Mouse (Mus musculus): ENCODE data around the gene Rab5b. TPM values are rescaled to one million over a fixed set of nuclear protein-coding genes. Genes with fewer than 3 reads are reported as not detected.
"Not testable (repeated sequence)": the region's sequence is repeated elsewhere in the genome, so short reads cannot be mapped to it uniquely, and the experiment has no call there.

Rab5b gene
- polyA plus RNA-seq, 1 experiment from 2014 or later = 82.9 TPM

DNA sequence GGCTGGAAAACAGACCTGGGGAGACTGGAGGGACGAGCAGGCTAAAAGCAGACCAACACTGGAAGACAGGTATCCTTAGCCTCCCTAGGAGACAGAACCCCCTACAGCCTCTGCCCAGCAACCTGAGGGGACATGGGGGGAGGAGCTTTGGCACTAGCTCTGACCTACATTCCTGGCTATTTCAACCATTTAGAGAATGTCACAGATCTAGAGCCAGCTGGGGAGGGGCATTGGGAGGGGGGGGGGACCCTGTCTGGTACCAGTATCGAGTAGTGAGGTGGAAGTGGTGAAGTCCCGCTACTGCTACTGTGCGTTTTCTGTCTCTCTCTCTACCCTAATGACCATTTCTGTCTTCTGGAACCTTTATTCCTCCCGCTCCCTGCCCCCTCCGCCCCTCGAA is 54.2 kb downstream of the Rab5b start:
- no peak for DNase-seq (ENCODE audit: low spot score)
- H3K4me3 ChIP-seq (ENCODE audit: low read depth, low read length) = no peak overlapping the region
- no peak overlapping the region for H3K9ac ChIP-seq (ENCODE audit: low read length)
- H3K27me3 ChIP-seq (ENCODE audit: control insufficient read depth, insufficient read depth, low read length) = no peaks in the 10 kb centered on the region
- no peaks in the 10 kb centered on the region for H3K9me3 ChIP-seq (ENCODE audit: control insufficient read depth, low read length)
- 80% methylated on average over 7 of the region's 7 CpGs for WGBS
- peaks cover 13% of the 10 kb centered on the region; the same call in 1 of the 2 replicates for H3K4me1 ChIP-seq (ENCODE audit: control insufficient read depth, insufficient read depth, low read length)
- no peak overlapping the region for H3K4me2 ChIP-seq (ENCODE audit: low read depth)
- no peaks in the 10 kb centered on the region; the same call in 1 of the 2 replicates for H3K36me3 ChIP-seq (ENCODE audit: control insufficient read depth, insufficient read depth, low read length)
- no peak for ATAC-seq (ENCODE audit: insufficient read depth, low FRiP score, low TSS enrichment)
- no peak overlapping the region for H3K27ac ChIP-seq (ENCODE audit: low read depth, low read length)

DNA sequence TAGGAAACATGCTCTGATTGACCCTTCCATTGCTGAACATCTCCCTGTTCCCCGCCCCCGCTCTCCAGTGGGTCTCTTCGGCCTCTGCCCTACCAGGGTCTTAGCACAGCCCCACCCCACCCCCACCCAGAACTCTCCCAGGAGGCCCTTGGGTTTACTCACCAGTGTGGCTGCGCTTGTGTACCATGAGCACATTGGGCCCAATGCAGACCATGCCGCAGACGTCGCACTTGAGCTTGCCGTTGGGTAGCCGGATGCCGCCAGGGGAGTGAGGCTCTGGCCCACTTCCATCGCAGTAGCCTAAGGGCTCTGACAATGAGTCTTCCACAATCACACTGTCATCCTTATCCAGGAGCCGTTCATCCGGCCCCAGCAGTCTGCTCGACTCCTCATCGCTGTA is 55.2 kb downstream of the Rab5b start:
- H3K9me3 ChIP-seq (ENCODE audit: control insufficient read depth, low read length) = no peaks in the 10 kb centered on the region
- H3K4me2 ChIP-seq (ENCODE audit: low read depth) = no peak overlapping the region
- no peak for DNase-seq (ENCODE audit: low spot score)
- no peak for ATAC-seq (ENCODE audit: insufficient read depth, low FRiP score, low TSS enrichment)
- no peak overlapping the region for H3K27ac ChIP-seq (ENCODE audit: low read depth, low read length)
- H3K4me1 ChIP-seq (ENCODE audit: control insufficient read depth, insufficient read depth, low read length) = peaks cover 10% of the 10 kb centered on the region; the same call in 1 of the 2 replicates
- peaks cover 3% of the 10 kb centered on the region; the same call in 1 of the 2 replicates for H3K36me3 ChIP-seq (ENCODE audit: control insufficient read depth, insufficient read depth, low read length)
- H3K27me3 ChIP-seq (ENCODE audit: control insufficient read depth, insufficient read depth, low read length) = no peaks in the 10 kb centered on the region
- H3K9ac ChIP-seq (ENCODE audit: low read length) = no peak overlapping the region
- no peak overlapping the region for H3K4me3 ChIP-seq (ENCODE audit: low read depth, low read length)
- WGBS = 93% methylated on average over 15 of the region's 15 CpGs

DNA sequence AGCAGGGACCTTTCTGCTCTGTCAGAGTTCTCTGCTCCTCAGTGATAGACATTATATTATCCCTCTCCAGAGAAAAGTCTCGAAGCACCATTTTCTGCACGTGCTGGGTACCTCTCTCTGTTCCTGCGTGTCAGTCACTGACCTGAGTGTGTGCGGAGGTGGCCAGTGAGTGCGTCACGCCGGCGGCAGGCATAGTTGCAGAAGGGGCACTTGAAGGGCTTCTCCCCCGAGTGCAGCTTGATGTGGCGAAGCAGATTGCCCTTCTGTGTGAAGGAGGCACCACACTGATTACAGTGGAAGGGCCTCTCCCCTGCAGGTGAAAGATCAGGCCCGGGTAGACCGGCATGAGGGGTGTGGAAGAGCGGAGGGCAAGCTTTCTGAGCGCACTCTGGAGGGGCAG is 56.1 kb downstream of the Rab5b start:
- H3K4me1 ChIP-seq (ENCODE audit: control insufficient read depth, insufficient read depth, low read length) = peaks cover 10% of the 10 kb centered on the region; the same call in 1 of the 2 replicates
- DNase-seq (ENCODE audit: low spot score) (no peak), ATAC-seq (ENCODE audit: insufficient read depth, low FRiP score, low TSS enrichment) (no peak)
- H3K9me3 ChIP-seq (ENCODE audit: control insufficient read depth, low read length) = no peaks in the 10 kb centered on the region
- no peak overlapping the region for H3K9ac ChIP-seq (ENCODE audit: low read length)
- no peak overlapping the region for H3K4me2 ChIP-seq (ENCODE audit: low read depth)
- no peak overlapping the region for H3K4me3 ChIP-seq (ENCODE audit: low read depth, low read length)
- 87% methylated on average over 14 of the region's 14 CpGs for WGBS
- H3K36me3 ChIP-seq (ENCODE audit: control insufficient read depth, insufficient read depth, low read length) = peaks cover 3% of the 10 kb centered on the region; the same call in 1 of the 2 replicates
- H3K27ac ChIP-seq (ENCODE audit: low read depth, low read length) = no peak overlapping the region
- no peaks in the 10 kb centered on the region for H3K27me3 ChIP-seq (ENCODE audit: control insufficient read depth, insufficient read depth, low read length)

DNA sequence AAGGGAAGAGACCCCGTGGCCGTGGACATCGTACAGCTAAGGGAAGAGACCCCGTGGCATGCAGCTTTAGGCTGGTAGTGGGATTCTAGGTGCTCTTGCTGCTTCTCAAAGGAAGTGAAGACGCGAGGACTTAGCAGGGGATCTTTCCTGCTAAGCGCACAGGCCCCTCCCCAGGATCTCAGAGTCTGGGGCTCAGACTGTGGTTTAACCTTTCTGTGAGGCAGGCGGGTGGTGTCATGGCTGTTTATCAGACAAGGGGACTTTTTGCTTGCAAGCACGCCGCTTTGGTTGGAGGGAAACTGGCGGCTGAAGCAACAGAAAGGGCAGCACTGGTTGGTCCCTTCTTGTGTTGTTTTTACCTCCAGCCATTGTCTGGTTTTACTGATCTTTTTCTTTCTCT is 59.1 kb downstream of the Rab5b start:
- H3K4me2 ChIP-seq (ENCODE audit: low read depth) = peak overlapping the region; percentile 27
- ATAC-seq (ENCODE audit: insufficient read depth, low FRiP score, low TSS enrichment) = no peak
- DNase-seq (ENCODE audit: low spot score) = peak; percentile 50
- no peaks in the 10 kb centered on the region for H3K27me3 ChIP-seq (ENCODE audit: control insufficient read depth, insufficient read depth, low read length)
- H3K4me3 ChIP-seq (ENCODE audit: low read depth, low read length) = peak overlapping the region; percentile 6; the same call in 1 of the 2 replicates
- H3K27ac ChIP-seq (ENCODE audit: low read depth, low read length) = no peak overlapping the region
- no peaks in the 10 kb centered on the region for H3K9me3 ChIP-seq (ENCODE audit: control insufficient read depth, low read length)
- H3K9ac ChIP-seq (ENCODE audit: low read length) = peak overlapping the region; percentile 37
- peaks cover 3% of the 10 kb centered on the region; the same call in 1 of the 2 replicates for H3K36me3 ChIP-seq (ENCODE audit: control insufficient read depth, insufficient read depth, low read length)
- H3K4me1 ChIP-seq (ENCODE audit: control insufficient read depth, insufficient read depth, low read length) = peaks cover 7% of the 10 kb centered on the region; the same call in 1 of the 2 replicates
- 8% methylated on average over 11 of the region's 11 CpGs for WGBS

DNA sequence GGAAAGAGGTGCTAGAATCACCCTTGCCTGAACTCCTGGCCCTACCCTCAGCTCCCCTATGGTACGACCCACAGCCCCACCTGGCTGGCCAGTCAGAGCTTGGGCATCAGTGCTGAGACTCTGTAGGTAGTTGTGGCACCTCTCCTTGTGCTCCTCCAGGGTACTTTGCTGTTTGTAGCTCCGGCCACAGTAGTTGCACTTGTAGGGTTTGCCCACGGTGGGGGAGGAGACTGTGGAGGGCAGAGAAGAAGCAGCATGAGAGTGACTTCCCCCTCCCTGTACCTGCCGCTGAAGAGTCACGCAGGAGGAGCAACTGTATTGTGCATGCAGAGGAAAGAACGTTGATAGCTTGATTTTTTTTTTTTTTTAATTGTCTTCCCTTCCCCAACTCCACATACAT is 59.5 kb downstream of the Rab5b start:
- Histone ChIP-seq H3K4me2 (ENCODE audit: low read depth) (no peak overlapping the region), H3K36me3 (ENCODE audit: control insufficient read depth, insufficient read depth, low read length) (peaks cover 3% of the 10 kb centered on the region; the same call in 1 of the 2 replicates), H3K9ac (ENCODE audit: low read length) (peak overlapping the region; percentile 37), H3K9me3 (ENCODE audit: control insufficient read depth, low read length) (no peaks in the 10 kb centered on the region), H3K27ac (ENCODE audit: low read depth, low read length) (no peak overlapping the region), H3K27me3 (ENCODE audit: control insufficient read depth, insufficient read depth, low read length) (no peaks in the 10 kb centered on the region), H3K4me1 (ENCODE audit: control insufficient read depth, insufficient read depth, low read length) (peaks cover 7% of the 10 kb centered on the region; the same call in 1 of the 2 replicates), H3K4me3 (ENCODE audit: low read depth, low read length) (no peak overlapping the region; the same call in 1 of the 2 replicates)
- ATAC-seq (ENCODE audit: insufficient read depth, low FRiP score, low TSS enrichment) (no peak), DNase-seq (ENCODE audit: low spot score) (no peak)
- WGBS = 48% methylated on average over 6 of the region's 6 CpGs

DNA sequence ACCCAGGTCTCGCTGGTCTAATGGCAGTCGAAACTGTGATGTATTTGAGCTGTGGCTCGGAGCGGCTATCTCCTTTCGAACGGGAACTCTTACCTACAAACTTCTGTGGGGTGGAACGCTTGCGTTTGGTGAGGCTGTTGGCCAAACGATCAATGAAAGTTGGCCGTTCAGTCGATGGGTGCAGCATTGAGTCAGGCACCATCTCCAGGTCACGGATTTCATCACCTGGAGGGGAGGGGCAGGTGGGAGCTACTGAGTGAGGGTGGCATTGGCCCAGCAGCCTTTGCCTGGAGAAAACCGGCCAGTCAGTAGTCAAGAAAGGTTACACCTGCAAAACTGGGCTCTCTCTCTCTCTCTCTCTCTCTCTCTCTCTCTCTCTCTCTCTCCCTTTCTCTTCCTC is 60.4 kb downstream of the Rab5b start:
- no peak overlapping the region for H3K27ac ChIP-seq (ENCODE audit: low read depth, low read length)
- no peaks in the 10 kb centered on the region for H3K9me3 ChIP-seq (ENCODE audit: control insufficient read depth, low read length)
- H3K9ac ChIP-seq (ENCODE audit: low read length) = no peak overlapping the region
- 94% methylated on average over 13 of the region's 13 CpGs for WGBS
- peaks cover 7% of the 10 kb centered on the region; the same call in 1 of the 2 replicates for H3K4me1 ChIP-seq (ENCODE audit: control insufficient read depth, insufficient read depth, low read length)
- no peak overlapping the region for H3K4me3 ChIP-seq (ENCODE audit: low read depth, low read length)
- H3K27me3 ChIP-seq (ENCODE audit: control insufficient read depth, insufficient read depth, low read length) = no peaks in the 10 kb centered on the region
- DNase-seq (ENCODE audit: low spot score) = no peak
- ATAC-seq (ENCODE audit: insufficient read depth, low FRiP score, low TSS enrichment) = no peak
- peaks cover 3% of the 10 kb centered on the region; the same call in 1 of the 2 replicates for H3K36me3 ChIP-seq (ENCODE audit: control insufficient read depth, insufficient read depth, low read length)
- no peak overlapping the region for H3K4me2 ChIP-seq (ENCODE audit: low read depth)

DNA sequence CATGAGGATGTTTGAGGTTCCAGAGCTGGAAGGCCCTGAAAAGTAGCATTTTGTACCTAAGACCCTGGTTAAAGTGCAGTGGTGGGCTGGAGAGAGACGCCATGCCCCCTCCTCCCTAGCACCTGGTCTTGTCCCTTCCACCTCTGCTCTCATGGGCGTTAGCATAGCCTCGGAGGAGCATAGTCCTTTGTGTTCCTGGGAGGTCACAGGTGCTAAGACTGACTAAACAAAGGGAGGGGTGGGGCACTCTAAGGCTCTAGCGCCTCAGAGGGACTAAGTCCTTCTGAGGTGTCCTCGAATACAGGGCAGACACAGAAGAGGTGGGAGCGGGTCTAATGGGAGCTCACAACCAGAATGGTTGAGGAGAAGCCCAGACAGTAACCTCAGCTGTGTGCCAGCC is 64.5 kb downstream of the Rab5b start:
- 23% methylated on average over 6 of the region's 6 CpGs for WGBS
- Histone ChIP-seq H3K4me1 (ENCODE audit: control insufficient read depth, insufficient read depth, low read length) (no peaks in the 10 kb centered on the region; the same call in 1 of the 2 replicates), H3K27me3 (ENCODE audit: control insufficient read depth, insufficient read depth, low read length) (no peaks in the 10 kb centered on the region), H3K27ac (ENCODE audit: low read depth, low read length) (no peak overlapping the region), H3K4me3 (ENCODE audit: low read depth, low read length) (no peak overlapping the region), H3K36me3 (ENCODE audit: control insufficient read depth, insufficient read depth, low read length) (peaks cover 3% of the 10 kb centered on the region; the same call in 1 of the 2 replicates), H3K9ac (ENCODE audit: low read length) (no peak overlapping the region), H3K9me3 (ENCODE audit: control insufficient read depth, low read length) (no peaks in the 10 kb centered on the region), H3K4me2 (ENCODE audit: low read depth) (no peak overlapping the region)
- ATAC-seq (ENCODE audit: insufficient read depth, low FRiP score, low TSS enrichment) (no peak), DNase-seq (ENCODE audit: low spot score) (no peak)

DNA sequence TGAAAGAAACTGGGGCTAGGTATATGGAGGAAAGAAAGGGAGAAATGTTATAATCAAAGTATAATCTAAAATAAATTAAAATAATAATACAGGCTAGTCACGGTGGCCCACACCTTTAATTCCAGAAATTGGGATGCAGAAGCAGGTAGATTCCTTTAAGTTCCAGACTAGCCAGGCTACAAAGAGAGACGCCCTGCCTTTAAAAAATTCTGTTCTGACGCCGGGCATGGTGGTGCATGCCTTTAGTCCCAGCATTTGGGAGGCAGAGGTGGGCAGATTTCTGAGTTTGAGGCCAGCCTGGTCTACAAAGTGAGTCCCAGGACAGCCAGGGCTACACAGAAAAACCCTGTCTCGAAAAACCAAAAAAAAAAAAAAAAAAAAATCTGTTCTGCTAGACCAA is 65.8 kb downstream of the Rab5b start:
- H3K36me3 ChIP-seq (ENCODE audit: control insufficient read depth, insufficient read depth, low read length); H3K9me3 ChIP-seq (ENCODE audit: control insufficient read depth, low read length); DNase-seq (ENCODE audit: low spot score); H3K9ac ChIP-seq (ENCODE audit: low read length); H3K4me3 ChIP-seq (ENCODE audit: low read depth, low read length); H3K4me1 ChIP-seq (ENCODE audit: control insufficient read depth, insufficient read depth, low read length); H3K4me2 ChIP-seq (ENCODE audit: low read depth); ATAC-seq (ENCODE audit: insufficient read depth, low FRiP score, low TSS enrichment); H3K27ac ChIP-seq (ENCODE audit: low read depth, low read length); H3K27me3 ChIP-seq (ENCODE audit: control insufficient read depth, insufficient read depth, low read length): not testable (repeated sequence)
- WGBS = 82% methylated on average over 5 of the region's 5 CpGs

DNA sequence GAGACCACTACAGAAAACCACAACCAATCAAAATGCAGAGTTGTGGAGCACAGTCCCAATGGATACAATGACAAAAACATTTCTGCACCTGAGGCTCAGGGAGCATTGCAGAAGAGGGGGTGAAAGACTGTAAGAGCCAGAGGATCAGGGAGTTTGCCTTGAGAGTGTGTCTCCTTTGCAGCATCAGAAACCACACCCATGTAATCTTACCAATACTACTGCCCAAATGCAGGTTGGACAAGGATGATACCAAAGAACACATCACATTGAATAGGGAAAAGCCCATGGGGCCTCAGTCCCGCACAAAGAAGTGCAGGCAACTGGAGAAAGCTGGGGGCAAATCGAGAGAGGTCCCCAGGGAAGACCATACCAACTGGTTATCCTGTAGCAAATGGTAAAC is 66.3 kb downstream of the Rab5b start:
- H3K4me3 ChIP-seq (ENCODE audit: low read depth, low read length) = no peak overlapping the region
- peaks cover 6% of the 10 kb centered on the region; the same call in 1 of the 2 replicates for H3K4me1 ChIP-seq (ENCODE audit: control insufficient read depth, insufficient read depth, low read length)
- H3K27me3 ChIP-seq (ENCODE audit: control insufficient read depth, insufficient read depth, low read length) = no peaks in the 10 kb centered on the region
- no peaks in the 10 kb centered on the region for H3K9me3 ChIP-seq (ENCODE audit: control insufficient read depth, low read length)
- H3K4me2 ChIP-seq (ENCODE audit: low read depth) = no peak overlapping the region
- 72% methylated on average over 2 of the region's 2 CpGs for WGBS
- DNase-seq (ENCODE audit: low spot score) (no peak), ATAC-seq (ENCODE audit: insufficient read depth, low FRiP score, low TSS enrichment) (no peak)
- H3K9ac ChIP-seq (ENCODE audit: low read length) = no peak overlapping the region
- H3K27ac ChIP-seq (ENCODE audit: low read depth, low read length) = no peak overlapping the region
- 0 out of 2 replicates have a peak, but pooled peaks cover 2% of the 10 kb centered on the region for H3K36me3 ChIP-seq (ENCODE audit: control insufficient read depth, insufficient read depth, low read length)
